Mouse (Mus musculus) regulatory T cell (primary cell): ENCODE data around the gene Mipol1.

Experiments used
- in situ Hi-C: fragments of 300-600 bp; cut with MboI, MseI; formaldehyde crosslinking; loops from one replicate; pipeline ENCODE4 v1.15.1; 2025; ENCODE audit warnings: high pct_unique_total_duplicates

The Mipol1 gene

DNA sequence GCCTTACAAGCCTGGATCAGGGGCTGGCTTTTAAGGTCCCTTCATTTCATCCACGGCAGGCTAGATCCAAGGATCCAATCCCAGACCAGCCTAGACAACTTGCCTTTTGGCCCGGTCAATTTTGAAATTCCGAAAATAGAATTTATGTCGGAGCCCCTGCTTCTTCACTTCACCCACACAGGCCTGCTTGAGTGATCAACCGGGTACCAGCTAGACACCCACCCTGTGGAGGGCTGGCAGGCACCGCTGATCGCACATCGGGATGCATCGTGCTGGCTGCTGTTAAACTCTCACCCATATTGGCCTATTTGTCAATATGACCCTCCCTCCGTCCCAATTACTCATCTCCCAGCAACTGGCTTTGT, 313.4 kb downstream of the Mipol1 start:
- in situ Hi-C loops: loop anchor here (25.0 kb wide), 1 partner anchor 256 kb away; no protein-coding TSS in a partner anchor

DNA sequence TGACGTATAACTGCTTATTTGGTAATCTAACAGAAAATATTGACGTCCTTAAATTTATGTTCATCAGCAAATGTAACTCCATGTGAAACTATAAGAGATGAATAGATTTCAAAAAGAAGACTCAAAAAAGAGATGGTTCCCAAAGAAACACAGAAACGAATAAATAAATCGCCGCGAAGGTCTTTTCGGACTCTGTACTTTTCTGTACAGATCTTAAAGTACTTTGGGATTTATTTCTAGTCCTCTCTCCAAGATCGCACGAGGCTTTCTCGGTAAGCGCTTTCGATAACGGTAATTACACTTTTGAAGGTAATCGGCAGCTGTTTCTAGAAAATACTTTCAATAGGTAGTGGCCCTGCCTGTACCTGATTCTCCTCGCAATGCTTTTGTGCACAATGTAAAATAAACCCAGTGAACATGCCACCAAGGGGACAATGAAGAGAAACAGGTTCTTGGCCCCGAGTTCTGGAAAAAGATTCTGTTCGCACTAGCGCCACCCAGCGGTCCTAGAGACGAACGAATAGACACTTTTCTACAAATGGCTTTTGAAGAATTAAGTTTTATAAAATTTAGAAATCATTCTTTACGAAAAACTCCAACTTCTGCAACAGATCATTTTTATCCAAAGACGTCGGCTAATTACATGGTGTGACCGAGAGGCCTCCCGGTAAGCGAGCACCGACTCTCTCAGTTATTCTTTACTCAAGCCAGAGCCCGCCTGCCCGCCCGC, 314.6 kb downstream of the Mipol1 start:
- in situ Hi-C loops: loop anchor here (25.0 kb wide), 1 partner anchor 258 kb away; no protein-coding TSS in a partner anchor

DNA sequence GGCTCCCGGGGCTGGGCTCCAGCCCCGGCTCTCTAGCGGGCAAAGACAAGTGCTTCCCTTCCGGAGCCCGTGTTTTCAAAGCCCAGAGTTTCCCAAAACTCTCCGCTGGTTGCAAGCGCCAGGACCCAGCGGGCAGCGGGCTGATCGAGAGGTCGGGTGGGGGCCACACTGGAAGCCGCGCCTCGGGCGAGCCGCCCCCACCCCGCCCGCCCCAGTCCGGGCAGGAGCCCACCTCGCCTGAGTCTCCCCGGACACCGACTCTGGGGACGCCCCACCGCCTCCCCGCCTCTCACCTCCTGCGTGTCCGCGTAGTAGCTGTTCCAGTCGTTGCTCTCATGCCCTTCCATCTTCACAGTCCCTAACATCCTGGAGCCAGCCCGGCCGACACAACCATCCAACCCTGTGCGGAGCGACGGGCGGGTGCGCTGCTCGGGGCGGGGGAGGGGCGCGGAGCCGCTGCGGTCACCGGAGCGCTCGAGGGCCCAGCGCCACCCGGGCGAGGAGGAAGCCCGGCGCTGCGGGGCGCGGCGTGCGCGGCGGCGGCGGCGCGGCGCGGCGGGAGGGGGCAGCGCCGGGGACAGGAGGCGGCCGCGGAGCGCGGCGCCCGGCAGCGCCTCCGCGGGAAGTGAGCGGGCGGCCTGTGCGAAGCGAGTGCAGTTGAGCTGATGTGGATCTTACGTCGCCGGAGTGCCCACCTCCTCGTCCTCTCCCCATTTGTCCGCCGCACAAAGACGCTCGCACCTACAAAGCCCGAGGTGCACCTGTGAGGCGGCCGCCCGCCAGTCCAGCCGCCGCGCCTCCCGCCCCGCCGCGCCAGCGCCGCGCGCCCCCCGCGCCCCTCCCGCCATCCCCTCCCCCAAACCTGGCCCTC, 315.4 kb downstream of the Mipol1 start:
- in situ Hi-C loops: loop anchor here (25.0 kb wide), 1 partner anchor 258 kb away; no protein-coding TSS in a partner anchor
